Mouse (Mus musculus) megakaryocyte, embryonic 14.5 days (primary cell): ENCODE results near the gene Ifi27. TPM values are rescaled to one million over a fixed set of nuclear protein-coding genes. Genes with fewer than 3 reads are reported as not detected.
A peak's percentile ranks its signal among the peaks of the same experiment; 100 is the strongest.
"Not testable (repeated sequence)": the region's sequence is repeated elsewhere in the genome, so short reads cannot be mapped to it uniquely, and the experiment has no call there.

Experiments
- H3K27me3 ChIP-seq: replicated peaks from 2 replicates; pipeline ENCODE3; 2012; ENCODE audit warnings: inconsistent platforms
- H3K36me3 ChIP-seq: replicated peaks from 2 replicates; pipeline ENCODE3; 2012; ENCODE audit warnings: low read length, inconsistent platforms, mixed read lengths
- H3K4me1 ChIP-seq: 2 replicates; pipeline ENCODE4 v1.6.1; 2012; ENCODE audit warnings: inconsistent platforms
- H3K4me3 ChIP-seq: replicated peaks from 2 replicates; pipeline ENCODE3; 2012; ENCODE audit warnings: moderate library complexity, mild to moderate bottlenecking, inconsistent platforms
- H3K9me3 ChIP-seq: 2 replicates; pipeline ENCODE4 v1.6.1; 2012; ENCODE audit warnings: inconsistent platforms
- FLI1 ChIP-seq: IDR thresholded peaks from 2 replicates; pipeline ENCODE4 v1.6.1; 2012; ENCODE audit warnings: low read length, inconsistent platforms, mixed read lengths
- GATA1 ChIP-seq: IDR thresholded peaks from 3 replicates; pipeline ENCODE4 v1.6.1; 2012; ENCODE audit warnings: mixed read lengths, low read length, inconsistent platforms, borderline replicate concordance
- polyA plus RNA-seq: library from polyadenylated mRNA; stranded (reverse); fragments of >175 nt; gene quantifications from 2 replicates; pipeline ENCODE4 v1.2.3, GENCODE M21; 2012; ENCODE audit warnings: low replicate concordance; ENCODE audit not compliant: insufficient read depth

Gene Ifi27
- polyA plus RNA-seq, 1 experiment: 4.1 TPM

DNA sequence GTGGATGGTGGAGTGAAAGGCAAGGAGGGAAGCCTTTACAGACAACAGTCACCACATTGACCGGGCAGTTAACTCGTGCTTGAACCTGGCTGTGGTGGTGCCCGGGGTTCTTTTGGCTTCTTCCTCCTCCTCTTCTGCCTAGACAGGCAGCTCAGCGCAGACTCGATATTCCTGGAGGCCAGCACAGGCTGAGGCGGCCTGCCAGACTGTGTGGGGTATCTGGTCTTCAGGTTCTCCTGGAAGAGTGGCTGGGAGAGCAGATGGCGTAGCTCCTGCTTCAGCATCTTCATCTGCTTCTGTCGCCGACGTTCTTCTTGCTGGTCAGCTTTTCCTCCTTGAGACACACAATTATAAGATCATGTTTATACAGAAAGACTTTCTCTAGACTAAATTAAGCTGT lies 25.9 kb upstream of the Ifi27 start:
- H3K4me3 ChIP-seq: no peak overlapping the region
- H3K27me3 ChIP-seq: no peaks in the 10 kb centered on the region
- no peak for TF ChIP-seq GATA1
- no peak for TF ChIP-seq FLI1
- no peaks in the 10 kb centered on the region for H3K9me3 ChIP-seq
- peaks cover 100% of the 10 kb centered on the region for H3K36me3 ChIP-seq
- peaks cover 8% of the 10 kb centered on the region; the same call in 1 of the 2 replicates for H3K4me1 ChIP-seq

DNA sequence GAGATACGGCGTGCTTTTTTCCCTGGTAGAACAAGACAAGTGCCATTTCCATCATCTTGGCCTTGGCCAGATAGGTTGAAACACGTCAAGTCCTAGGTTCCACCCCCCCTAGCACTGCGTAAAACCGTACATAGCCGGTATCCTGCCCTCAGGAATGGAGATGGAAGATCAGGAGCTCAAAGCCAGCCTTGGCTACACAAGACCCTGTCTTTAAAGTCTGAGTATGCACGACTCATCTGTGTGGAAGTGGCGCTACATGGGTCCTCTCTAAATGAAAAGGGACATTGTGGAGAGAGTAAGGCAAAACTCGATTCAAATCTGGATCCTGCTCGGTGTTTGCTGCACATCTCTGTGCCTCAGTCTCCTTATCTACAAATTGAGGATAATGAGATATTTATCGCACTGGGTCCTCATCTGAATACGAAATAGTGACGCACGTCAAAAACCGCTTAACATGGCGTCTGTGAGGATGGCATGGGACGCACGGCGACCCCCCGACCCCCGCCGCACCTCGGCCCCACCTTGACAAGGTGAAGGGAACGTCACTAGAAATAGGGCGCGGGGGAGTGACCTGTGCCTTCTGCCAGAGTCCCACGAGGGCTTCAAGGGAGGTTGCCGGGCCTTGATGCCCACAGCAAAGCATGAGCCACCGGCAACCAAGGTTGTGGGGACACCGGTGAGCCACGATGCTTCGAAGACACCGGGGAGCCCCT lies 8.8 kb upstream of the Ifi27 start:
- Histone ChIP-seq H3K27me3 (peaks cover 2% of the 10 kb centered on the region), H3K36me3 (peaks cover 34% of the 10 kb centered on the region), H3K4me3 (peak overlapping the region; percentile 95), H3K4me1 (peaks cover 52% of the 10 kb centered on the region), H3K9me3 (no peaks in the 10 kb centered on the region)
- TF ChIP-seq FLI1 (no peak), GATA1 (no peak)

DNA sequence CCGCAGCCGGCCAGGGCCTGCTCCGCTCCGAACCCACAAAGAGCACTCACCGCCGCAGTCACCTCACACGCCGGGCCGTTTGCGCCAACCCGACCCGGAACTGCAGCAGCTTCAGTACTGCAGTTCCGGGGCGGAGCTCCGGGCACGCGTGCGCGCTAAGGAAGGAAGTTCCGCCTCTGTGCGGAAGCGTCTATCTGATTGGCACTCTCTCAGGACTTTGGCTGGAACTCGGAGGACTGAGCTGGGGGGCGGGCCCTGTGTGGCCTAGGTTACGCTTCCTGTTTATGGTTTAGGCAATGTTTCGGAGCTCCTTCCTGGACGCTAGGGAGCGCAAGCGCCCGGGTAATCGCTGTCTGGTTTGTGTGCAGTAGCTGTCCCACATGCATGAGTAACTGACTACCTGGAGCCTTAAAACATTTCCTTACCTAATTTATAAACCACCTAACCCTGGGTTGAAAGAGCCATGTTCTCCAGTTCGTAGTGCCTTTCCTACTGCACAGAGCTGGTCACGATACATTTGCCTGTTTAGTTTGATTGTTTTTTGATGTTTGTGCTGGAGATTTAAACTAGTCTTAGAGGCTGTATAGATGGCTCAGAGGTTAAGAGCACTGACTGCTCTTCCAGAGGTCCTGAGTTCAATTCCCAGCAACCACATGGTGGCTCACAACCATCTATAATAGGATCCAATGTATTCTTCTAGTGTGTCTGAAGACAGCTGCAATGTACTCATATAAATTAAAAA lies 8.1 kb upstream of the Ifi27 start, which contains the start of gene Ddx24:
Gene Ddx24, minus strand, starts transcription at position 102 of the 742 bp plus-strand sequence.
- Histone ChIP-seq H3K27me3 (peaks cover 4% of the 10 kb centered on the region), H3K4me1 (peaks cover 51% of the 10 kb centered on the region), H3K36me3 (peaks cover 30% of the 10 kb centered on the region), H3K4me3 (peak within 1 kb of the TSS; percentile 95), H3K9me3 (no peaks in the 10 kb centered on the region)
- TF ChIP-seq GATA1: peak; percentile 85
- peak; percentile 60; the same call in 1 of the 2 replicates for TF ChIP-seq FLI1

DNA sequence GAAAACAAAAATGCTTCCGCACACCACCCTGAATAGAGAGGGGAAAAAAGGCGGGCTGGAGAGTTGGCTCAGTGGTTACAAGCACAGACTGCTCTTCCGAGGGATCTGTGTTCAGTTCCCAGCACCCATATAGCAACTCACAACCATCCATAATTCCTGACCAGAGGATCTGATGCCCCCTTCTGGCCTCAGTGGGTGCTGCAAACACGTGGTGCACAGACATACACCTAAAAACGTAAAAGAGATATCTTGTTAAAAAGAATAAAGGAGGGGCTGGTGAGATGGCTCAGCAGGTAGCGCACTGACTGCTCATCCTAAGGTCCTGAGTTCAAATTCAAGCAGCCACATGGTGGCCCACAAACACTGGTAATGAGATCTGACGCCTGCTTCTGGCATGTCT lies 7.3 kb upstream of the Ifi27 start:
- peaks cover 23% of the 10 kb centered on the region for H3K36me3 ChIP-seq
- no peak for TF ChIP-seq FLI1
- no peak for TF ChIP-seq GATA1
- H3K9me3 ChIP-seq: no peaks in the 10 kb centered on the region
- H3K4me1 ChIP-seq: peaks cover 44% of the 10 kb centered on the region
- peaks cover 4% of the 10 kb centered on the region for H3K27me3 ChIP-seq
- no peak overlapping the region for H3K4me3 ChIP-seq

DNA sequence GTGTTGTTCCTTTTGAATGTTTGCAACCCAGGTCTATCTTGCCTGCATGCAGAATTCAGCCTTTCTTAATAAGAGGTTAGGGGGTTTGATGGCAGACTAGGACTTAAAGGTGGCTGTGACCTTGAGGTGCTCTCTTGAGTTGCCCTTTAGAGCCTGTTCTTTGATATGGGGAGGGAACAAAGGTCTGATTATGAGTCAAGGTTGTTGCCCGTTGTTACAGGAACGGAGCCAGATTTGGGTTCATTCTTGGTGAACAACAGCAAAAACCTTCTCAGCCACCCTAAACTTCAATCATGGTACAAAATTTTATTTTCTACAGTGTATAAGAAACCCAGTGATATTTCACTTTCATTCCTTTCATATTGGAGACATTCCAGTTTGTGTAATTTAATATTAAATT lies 581 bp upstream of the Ifi27 start:
- Histone ChIP-seq H3K36me3 (peaks cover 26% of the 10 kb centered on the region), H3K27me3 (peaks cover 6% of the 10 kb centered on the region), H3K4me1 (peaks cover 20% of the 10 kb centered on the region), H3K9me3 (no peaks in the 10 kb centered on the region), H3K4me3 (no peak overlapping the region)
- TF ChIP-seq GATA1 (no peak), FLI1 (no peak)

DNA sequence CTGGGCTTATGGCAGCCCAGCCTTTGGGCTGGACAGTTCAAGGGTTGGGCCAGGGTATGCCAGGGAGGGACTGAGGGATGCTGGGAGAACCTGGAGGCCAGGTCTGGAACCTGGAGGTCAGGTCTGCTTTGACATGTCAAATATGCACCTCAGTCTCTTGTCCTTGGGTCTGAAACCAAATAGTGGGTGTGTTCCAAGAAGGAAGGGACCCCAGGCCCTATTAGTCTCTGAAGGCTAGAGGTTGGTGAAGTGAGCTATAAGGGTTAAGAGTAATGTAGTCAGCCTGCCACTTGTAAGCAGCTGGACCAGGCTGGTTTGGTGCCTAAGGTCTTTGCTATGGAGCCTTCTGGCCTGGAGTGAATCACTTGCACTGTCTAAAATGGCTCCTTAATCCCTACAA lies 850 bp downstream of the Ifi27 start:
- Histone ChIP-seq H3K27me3 (peaks cover 6% of the 10 kb centered on the region), H3K4me3 (peak overlapping the region; percentile 80), H3K4me1 (peaks cover 17% of the 10 kb centered on the region), H3K36me3 (peaks cover 40% of the 10 kb centered on the region), H3K9me3 (no peaks in the 10 kb centered on the region)
- TF ChIP-seq FLI1: no peak
- no peak for TF ChIP-seq GATA1

DNA sequence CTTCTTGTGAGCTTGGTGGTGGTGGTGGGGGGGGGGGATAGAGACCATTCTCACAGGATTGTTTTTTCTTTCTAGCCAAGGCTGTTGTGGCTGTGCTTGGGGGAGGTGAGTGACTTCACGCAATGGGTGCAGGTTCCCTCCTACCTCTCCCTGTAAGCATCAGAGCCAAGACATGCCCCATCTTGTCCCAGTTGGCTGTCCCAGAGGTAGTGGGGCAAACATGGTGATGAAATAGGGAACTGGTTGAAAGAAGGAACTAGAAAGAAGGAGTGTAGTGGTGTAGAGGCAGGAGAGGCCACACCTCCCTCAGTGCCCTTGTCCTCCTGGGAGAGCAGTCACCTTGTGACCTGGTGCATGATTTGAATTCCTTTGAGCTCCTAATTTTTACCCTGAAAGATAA lies 3.6 kb downstream of the Ifi27 start:
- TF ChIP-seq GATA1 (no peak), FLI1 (no peak)
- peaks cover 14% of the 10 kb centered on the region for H3K4me1 ChIP-seq

DNA sequence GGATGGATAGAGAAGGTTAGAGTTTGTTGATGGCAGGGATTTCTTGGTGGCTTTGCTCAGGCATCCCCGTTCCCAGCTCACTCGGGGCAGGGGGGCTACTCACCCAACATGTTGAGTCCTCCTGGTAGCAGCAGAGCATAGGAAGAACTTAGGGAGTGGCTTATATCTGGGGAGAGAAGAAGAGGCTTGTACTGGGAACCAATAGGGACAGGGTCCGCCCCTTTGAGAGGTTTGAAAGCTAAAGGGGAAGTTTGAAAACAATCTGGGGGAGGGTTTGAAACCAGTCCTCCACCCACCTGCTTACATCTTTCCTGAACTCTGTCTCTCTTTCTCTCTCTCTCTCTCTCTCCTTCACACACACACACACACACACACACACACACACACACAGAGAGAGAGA lies 9.5 kb downstream of the Ifi27 start, which contains the start of gene Ifi27l2a:
Gene Ifi27l2a, minus strand, starts transcription at position 157 of the 400 bp plus-strand sequence.
- TF ChIP-seq GATA1: no peak
- no peak for TF ChIP-seq FLI1
- H3K36me3 ChIP-seq: peaks cover 24% of the 10 kb centered on the region
- H3K4me1 ChIP-seq: no peaks in the 10 kb centered on the region
- H3K27me3 ChIP-seq: peaks cover 27% of the 10 kb centered on the region
- H3K9me3 ChIP-seq: no peaks in the 10 kb centered on the region
- H3K4me3 ChIP-seq: peak within 1 kb of the TSS; percentile 26

More for the DNA sequence above, 3.6 kb downstream of the Ifi27 start:
- H3K27me3 ChIP-seq: peaks cover 18% of the 10 kb centered on the region
- no peak overlapping the region for H3K4me3 ChIP-seq
- H3K9me3 ChIP-seq: no peaks in the 10 kb centered on the region
- H3K36me3 ChIP-seq: peaks cover 51% of the 10 kb centered on the region

DNA sequence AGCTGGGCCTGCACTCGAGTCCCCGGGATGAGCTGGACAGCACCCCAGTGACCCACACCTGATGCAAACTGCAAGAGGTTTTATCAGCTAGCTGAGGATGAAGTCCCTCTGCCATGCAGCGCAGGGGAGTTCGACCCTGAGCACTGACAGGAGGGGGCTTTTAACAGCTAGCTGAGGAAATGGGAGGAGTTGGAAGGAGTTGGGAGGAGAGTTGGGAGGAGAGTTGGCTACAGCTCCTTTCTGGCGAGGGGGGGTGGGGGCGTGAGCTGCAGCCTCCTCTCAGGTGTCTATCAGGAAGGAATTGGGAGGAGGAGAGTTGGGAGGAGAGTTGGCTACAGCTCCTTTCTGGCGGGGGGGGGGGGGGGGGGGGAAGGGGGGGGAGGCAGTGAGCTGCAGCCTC lies 10.2 kb downstream of the Ifi27 start:
- not testable (repeated sequence) for H3K4me1 ChIP-seq, H3K9me3 ChIP-seq, H3K4me3 ChIP-seq
- Histone ChIP-seq H3K27me3 (peaks cover 29% of the 10 kb centered on the region), H3K36me3 (peaks cover 17% of the 10 kb centered on the region)

DNA sequence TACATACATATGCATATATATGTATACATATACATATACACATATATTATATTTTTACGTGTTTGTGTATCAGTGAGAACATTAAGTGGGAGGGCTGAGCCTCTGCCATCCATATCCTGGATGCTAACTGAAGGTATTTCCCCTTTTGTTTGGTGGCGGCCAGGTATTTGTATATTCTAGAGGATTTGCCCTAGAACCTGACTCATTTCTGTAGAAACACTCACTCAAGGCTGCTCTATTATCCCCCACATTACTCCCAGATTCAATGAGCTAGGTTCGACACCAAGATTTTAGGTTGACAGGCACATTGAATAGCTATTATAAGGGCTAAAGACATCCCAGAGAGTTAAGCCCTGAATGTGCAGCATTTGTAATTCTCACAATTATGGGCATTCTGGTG lies 11.0 kb downstream of the Ifi27 start:
- no peaks in the 10 kb centered on the region for H3K9me3 ChIP-seq
- TF ChIP-seq FLI1 (no peak), GATA1 (no peak)
- H3K36me3 ChIP-seq: peaks cover 9% of the 10 kb centered on the region
- H3K27me3 ChIP-seq: peaks cover 31% of the 10 kb centered on the region
- H3K4me1 ChIP-seq: no peaks in the 10 kb centered on the region
- no peak overlapping the region for H3K4me3 ChIP-seq
